Mouse (Mus musculus) stomach, postnatal 0 days (tissue): ENCODE data around the gene Zfp330. TPM values are rescaled to one million over a fixed set of nuclear protein-coding genes. Genes with fewer than 3 reads are reported as not detected.
A peak's percentile ranks its signal among the peaks of the same experiment; 100 is the strongest.

Experiments
- ATAC-seq: fragments of 200-750 bp; cut with Nextera tagmentation; 2 replicates; pipeline ENCODE4 v1.8.0; 2017; ENCODE audit not compliant: low FRiP score, low TSS enrichment
- DNase-seq: peaks from one replicate; pipeline ENCODE4 v3.0.0-alpha.2; 2016; ENCODE audit warnings: low spot score
- H3K27ac ChIP-seq: fragments of 300-500 bp; sonication (generic); replicated peaks from 2 replicates; pipeline ENCODE4 v1.5.1; 2014; ENCODE audit warnings: mild to moderate bottlenecking, control low read depth
- H3K27me3 ChIP-seq: fragments of 300-500 bp; sonication (generic); 2 replicates; pipeline ENCODE4 v1.6.1; 2014; ENCODE audit warnings: low read length; ENCODE audit not compliant: control insufficient read depth, insufficient read depth
- H3K36me3 ChIP-seq: fragments of 300-500 bp; sonication (generic); 2 replicates; pipeline ENCODE4 v1.6.1; 2014; ENCODE audit warnings: low read length, mixed read lengths; ENCODE audit not compliant: control insufficient read depth, insufficient read depth
- H3K4me1 ChIP-seq: fragments of 300-500 bp; sonication (generic); replicated peaks from 2 replicates; pipeline ENCODE4 v1.6.1; 2014; ENCODE audit warnings: antibody characterized with exemption; ENCODE audit not compliant: control insufficient read depth, insufficient read depth
- H3K4me2 ChIP-seq: fragments of 300-500 bp; sonication (generic); replicated peaks from 2 replicates; pipeline ENCODE4 v1.6.1; 2014; ENCODE audit warnings: low read depth, mild to moderate bottlenecking, control low read depth, moderate library complexity
- H3K4me3 ChIP-seq: fragments of 300-500 bp; sonication (generic); 2 replicates; pipeline ENCODE4 v1.5.1; 2014; ENCODE audit warnings: low read depth, low read length, control low read depth
- H3K9ac ChIP-seq: fragments of 300-500 bp; sonication (generic); 2 replicates; pipeline ENCODE4 v1.6.1; 2014; ENCODE audit warnings: mild to moderate bottlenecking, low read length, control low read depth, mixed read lengths
- H3K9me3 ChIP-seq: fragments of 300-500 bp; sonication (generic); 2 replicates; pipeline ENCODE4 v1.6.1; 2016; ENCODE audit warnings: low read length; ENCODE audit not compliant: control insufficient read depth
- CTCF ChIP-seq: IDR thresholded peaks from 2 replicates; pipeline ENCODE4 v1.5.1; 2016; ENCODE audit warnings: antibody characterized with exemption, low read depth, mild to moderate bottlenecking, moderate library complexity
- EP300 ChIP-seq: optimal IDR thresholded peaks from 2 replicates; pipeline ENCODE3; 2016; ENCODE audit warnings: antibody characterized with exemption
- WGBS: fragments of 180-500 bp; shearing (Covaris S2); extraction: QIAGEN DNeasy Blood & Tissue Kit; methylation state at CpG from one replicate; pipeline ENCODE4 v1.1.7; 2014; 5-methylcytosine and 5-hydroxymethylcytosine counted together
- polyA plus RNA-seq: library from polyadenylated mRNA; unstranded; fragments of >200 nt; fragmentation: Nextera tagmentation; extraction: Ambion mirVana; gene quantifications from 2 replicates; pipeline ENCODE4 v1.2.1, GENCODE M21; 2015

The Zfp330 gene
- polyA plus RNA-seq, 1 experiment from 2014 or later, result 39.7 TPM

DNA sequence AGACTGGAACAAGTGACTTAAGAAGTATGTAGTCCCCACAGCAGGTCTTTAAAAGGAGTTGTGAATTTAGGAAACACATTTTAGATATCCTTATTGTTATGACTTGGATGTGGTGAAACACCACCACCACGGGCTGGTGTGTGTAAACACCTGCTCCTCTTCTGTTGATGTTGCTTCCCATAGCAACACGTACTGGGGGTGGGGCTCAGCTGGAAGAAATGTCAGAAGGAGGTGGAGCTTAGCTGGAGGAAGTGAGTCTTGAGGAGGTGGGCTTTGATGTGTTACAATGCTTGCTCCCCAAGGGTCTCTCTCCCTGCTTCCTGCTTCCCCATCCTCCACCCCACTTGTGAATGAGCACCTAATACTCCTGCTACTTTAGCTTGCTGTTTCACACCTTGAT is 14.9 kb downstream of the Zfp330 start:
- ATAC-seq (no peak), DNase-seq (no peak)
- no peak overlapping the region for H3K27ac ChIP-seq
- H3K36me3 ChIP-seq, result peaks cover 13% of the 10 kb centered on the region; the same call in 1 of the 2 replicates
- WGBS, result 29% methylated on average over 2 of the region's 2 CpGs
- no peaks in the 10 kb centered on the region for H3K4me1 ChIP-seq
- no peaks in the 10 kb centered on the region for H3K9me3 ChIP-seq
- H3K9ac ChIP-seq, result no peak overlapping the region
- H3K4me2 ChIP-seq, result no peak overlapping the region
- H3K4me3 ChIP-seq, result no peak overlapping the region
- TF ChIP-seq EP300 (no peak), CTCF (no peak)
- no peaks in the 10 kb centered on the region for H3K27me3 ChIP-seq

- Histone ChIP-seq H3K27ac (no peak overlapping the region), H3K4me3 (no peak overlapping the region), H3K4me1 (no peaks in the 10 kb centered on the region), H3K36me3 (no peaks in the 10 kb centered on the region), H3K27me3 (no peaks in the 10 kb centered on the region), H3K9me3 (no peaks in the 10 kb centered on the region), H3K4me2 (no peak overlapping the region), H3K9ac (no peak overlapping the region)
- 93% methylated on average over 14 of the region's 14 CpGs for WGBS
- DNase-seq (no peak), ATAC-seq (no peak)
- no peak for TF ChIP-seq EP300
- no peak for TF ChIP-seq CTCF
Observed at GRCm38 (mm10) chr8:82754946-82755345, 19.0 kb downstream of the Zfp330 start.

DNA sequence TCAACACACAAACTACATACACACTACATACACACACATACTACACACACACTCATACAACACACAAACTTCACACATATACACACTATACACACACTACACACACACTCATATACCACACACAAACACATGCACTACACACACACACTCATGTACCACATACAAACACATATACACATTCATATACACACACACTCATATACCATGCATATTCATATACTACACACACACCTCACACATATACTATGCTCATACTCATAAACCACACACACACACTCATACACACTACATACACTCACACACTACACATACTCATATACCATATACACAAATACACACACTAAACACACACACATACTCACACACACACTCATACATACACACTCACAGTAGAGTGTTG is 27.3 kb downstream of the Zfp330 start:
- no peak overlapping the region for H3K27ac ChIP-seq
- H3K4me2 ChIP-seq, result no peak overlapping the region
- H3K36me3 ChIP-seq, result no peaks in the 10 kb centered on the region
- H3K4me1 ChIP-seq, result no peaks in the 10 kb centered on the region
- DNase-seq, result no peak
- H3K9ac ChIP-seq, result no peak overlapping the region
- no peak for TF ChIP-seq EP300
- TF ChIP-seq CTCF, result no peak
- H3K4me3 ChIP-seq, result no peak overlapping the region
- ATAC-seq, result no peak
- H3K27me3 ChIP-seq, result no peaks in the 10 kb centered on the region
- H3K9me3 ChIP-seq, result no peaks in the 10 kb centered on the region

DNA sequence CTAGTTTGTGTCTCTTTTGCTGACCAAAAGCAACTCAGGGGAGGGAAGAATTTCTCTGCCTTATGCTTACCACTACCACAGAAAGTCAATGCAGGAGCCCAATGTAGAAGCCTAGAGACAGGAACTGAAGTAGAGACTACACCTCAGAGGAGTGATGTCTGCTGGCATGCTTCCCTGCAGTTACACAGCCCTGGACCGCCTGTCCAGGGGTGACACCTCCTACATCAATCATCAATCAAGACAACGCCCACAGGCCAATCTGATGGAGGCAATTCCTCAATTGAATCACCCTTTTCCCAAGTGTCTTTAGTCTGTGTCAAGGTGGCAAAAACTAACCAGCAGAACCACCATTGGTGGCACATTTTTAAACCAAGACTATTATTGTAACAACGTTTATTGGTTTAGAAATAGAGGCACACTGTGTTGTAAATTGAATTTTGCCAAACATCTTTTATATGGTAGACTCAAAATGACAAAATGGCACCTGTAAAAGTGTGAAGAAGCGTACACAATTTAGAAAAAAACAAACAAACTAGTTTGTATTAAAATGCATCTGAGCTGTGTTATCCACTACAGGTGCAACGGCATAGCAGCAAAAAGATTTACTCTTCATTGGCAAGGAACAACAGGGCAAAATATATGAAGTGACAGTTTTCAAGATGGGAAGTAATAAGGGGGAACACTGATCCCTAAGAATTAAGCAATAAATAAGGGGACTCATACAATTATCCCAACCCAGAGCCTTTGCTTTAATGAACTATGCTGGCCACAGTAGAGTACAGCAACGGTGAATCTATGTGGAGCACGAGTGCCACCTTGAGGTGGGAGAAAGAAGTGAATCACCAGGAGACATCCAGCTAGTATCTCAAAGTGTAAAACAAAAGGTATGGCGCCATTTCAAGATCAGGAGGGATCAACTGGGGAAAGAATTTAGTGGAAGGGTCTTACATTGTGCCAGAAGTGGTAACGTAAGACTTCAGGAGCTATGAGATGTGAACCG is 29.8 kb downstream of the Zfp330 start:
- no peak overlapping the region for H3K4me2 ChIP-seq
- H3K4me3 ChIP-seq, result no peak overlapping the region
- peak; percentile 67 for DNase-seq
- ATAC-seq, result 0 out of 2 replicates have a peak, but pooled peaks have one; percentile 63
- no peaks in the 10 kb centered on the region for H3K4me1 ChIP-seq
- H3K27ac ChIP-seq, result no peak overlapping the region
- 47% methylated on average over 10 of the region's 10 CpGs for WGBS
- no peak for TF ChIP-seq EP300
- TF ChIP-seq CTCF, result peak; percentile 94
- no peak overlapping the region for H3K9ac ChIP-seq
- no peaks in the 10 kb centered on the region for H3K27me3 ChIP-seq
- no peaks in the 10 kb centered on the region for H3K9me3 ChIP-seq
- no peaks in the 10 kb centered on the region for H3K36me3 ChIP-seq

Other genes with a start within 250 kb of the Zfp330 start
- 0.55 and 0.59 TPM in 2 replicates for gene Rnf150, start 89.2 kb upstream of the Zfp330 start, polyA plus RNA-seq